Mouse (Mus musculus): ENCODE measurements around the gene Galr2.

DNA sequence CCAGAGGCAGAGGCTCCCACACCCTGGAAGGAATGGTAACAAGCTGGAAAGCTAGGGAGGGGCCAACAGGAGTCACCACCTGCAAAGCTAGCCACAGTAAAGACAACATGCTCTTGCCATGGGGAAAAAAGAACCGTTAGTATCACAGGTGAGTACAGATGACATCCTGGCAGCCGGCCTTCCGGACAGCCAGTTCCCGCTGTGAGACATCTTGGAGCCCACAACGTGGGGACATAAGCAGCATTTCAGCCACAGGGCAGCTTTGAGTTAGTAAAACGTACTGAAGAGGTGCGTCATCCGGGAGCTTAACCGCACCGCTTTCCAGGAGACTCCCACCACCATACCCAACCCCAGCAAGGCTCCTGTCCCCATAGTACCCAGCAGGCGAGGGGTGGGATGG lies 17.5 kb downstream of the Galr2 start:
- TF ChIP-seq CTCF (IDR thresholded peaks at IDR 0.05; ENCODE audit: extremely low read depth, insufficient read depth, low read length) (no peak), POLR2A (IDR thresholded peaks at IDR 0.05; ENCODE audit: extremely low read depth, insufficient read depth, low read length) (no peak)
